Mouse (Mus musculus): ENCODE measurements around the gene Olfr1410.

Olfr1410 gene

GRCm38 (mm10) chr1:92641514-92642272 is 36.1 kb downstream of the Olfr1410 start, which contains the start of gene Cops9:
Gene Cops9 (minus strand): TSS chr1:92641985.
- DNase-seq, result peak; percentile 93

GRCm38 (mm10) chr1:92643691-92644090 is 38.1 kb downstream of the Olfr1410 start:
- no peak for DNase-seq

GRCm38 (mm10) chr1:92644916-92645315 is 39.3 kb downstream of the Olfr1410 start:
- no peak for DNase-seq

- no peak for DNase-seq
These were observed 40.5 kb downstream of the Olfr1410 start for GRCm38 (mm10) chr1:92646111-92646510.

- no peak for DNase-seq
These were observed 41.0 kb downstream of the Olfr1410 start for GRCm38 (mm10) chr1:92646601-92647000.

- DNase-seq, result no peak
These were observed 41.4 kb downstream of the Olfr1410 start for GRCm38 (mm10) chr1:92647026-92647425.

GRCm38 (mm10) chr1:92647752-92648151 is 42.2 kb downstream of the Olfr1410 start:
- peak; percentile 77 for DNase-seq

GRCm38 (mm10) chr1:92648197-92648596 is 42.6 kb downstream of the Olfr1410 start:
- no peak for DNase-seq

- peak; percentile 60 for DNase-seq
These were observed 43.1 kb downstream of the Olfr1410 start, which contains the start of gene Otos for GRCm38 (mm10) chr1:92648673-92649072. Gene Otos (minus strand): TSS chr1:92648841.

- DNase-seq, result no peak
These were observed 45.9 kb downstream of the Olfr1410 start for GRCm38 (mm10) chr1:92651467-92651866.

GRCm38 (mm10) chr1:92653179-92653578 is 47.6 kb downstream of the Olfr1410 start:
- no peak for DNase-seq

GRCm38 (mm10) chr1:92654676-92655075 is 49.1 kb downstream of the Olfr1410 start:
- DNase-seq, result peak; percentile 29

- DNase-seq, result no peak
These were observed 51.6 kb downstream of the Olfr1410 start for GRCm38 (mm10) chr1:92657025-92657820.

GRCm38 (mm10) chr1:92659392-92659791 is 53.8 kb downstream of the Olfr1410 start:
- no peak for DNase-seq
